Mouse (Mus musculus) large intestine, adult 2 months (tissue): ENCODE measurements around the gene Trmt44. TPM values are rescaled to one million over a fixed set of nuclear protein-coding genes. Genes with fewer than 3 reads are reported as not detected.

Experiments
- polyA plus RNA-seq: library from polyadenylated mRNA; depleted of rRNA; stranded (reverse); fragments of >200 nt; gene quantifications from 2 replicates; pipeline ENCODE4 v1.2.3, GENCODE M21; 2012; rRNA removed

Gene Trmt44
- polyA plus RNA-seq, 1 experiment: 3.9 TPM

Other genes starting within 250 kb of the Trmt44 start
- not detected in 2 replicates for gene Hmx1, start 186.0 kb downstream of the Trmt44 start, polyA plus RNA-seq
- gene Cpz, start 49.4 kb downstream of the Trmt44 start, polyA plus RNA-seq: 1.1 and 1.2 TPM in 2 replicates
- 27.0 and 43.3 TPM in 2 replicates for gene Acox3, start 8.0 kb upstream of the Trmt44 start, polyA plus RNA-seq
- 27.9 and 39.6 TPM in 2 replicates for gene Htra3, start 104.7 kb upstream of the Trmt44 start, polyA plus RNA-seq
- 6.7 and 6.8 TPM in 2 replicates for gene Sh3tc1, start 164.9 kb upstream of the Trmt44 start, polyA plus RNA-seq
- gene Ablim2, start 182.8 kb upstream of the Trmt44 start, polyA plus RNA-seq: 6.9 and 7.0 TPM in 2 replicates